Mouse (Mus musculus): ENCODE data around the gene Fbxo31. TPM values are rescaled to one million over a fixed set of nuclear protein-coding genes. Genes with fewer than 3 reads are reported as not detected.

The Fbxo31 gene
- polyA plus RNA-seq, 1 experiment: not detected

DNA sequence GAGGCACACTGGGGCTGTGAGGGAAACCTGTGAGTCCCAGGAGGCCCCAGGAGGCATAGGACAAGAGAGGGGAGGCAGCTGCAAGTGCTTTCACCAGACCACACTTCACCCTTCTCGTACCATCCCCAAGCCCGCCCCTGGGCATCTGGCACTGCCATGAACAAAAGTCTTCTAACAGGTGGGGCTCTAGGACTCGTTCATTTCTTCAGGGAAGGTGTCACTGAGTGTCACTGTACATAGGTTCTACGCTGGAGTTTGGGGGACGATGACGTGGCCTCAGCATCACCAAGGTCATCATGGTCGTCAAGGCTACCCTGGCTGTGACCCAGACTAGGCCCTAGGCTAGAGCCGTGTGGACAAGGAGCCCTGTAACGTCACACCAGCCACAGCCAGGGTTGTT lies 50.9 kb downstream of the Fbxo31 start:
- Histone ChIP-seq H3K27ac (ENCODE audit: insufficient read depth, low read depth, low read length) (no peak overlapping the region), H3K4me1 (ENCODE audit: control insufficient read depth, insufficient read depth, low read length) (no peaks in the 10 kb centered on the region), H3K4me3 (ENCODE audit: insufficient read depth, low read depth, low read length) (no peak overlapping the region)
- TF ChIP-seq POLR2A (IDR thresholded peaks at IDR 0.05; ENCODE audit: insufficient read depth, low read depth, low read length) (no peak), CTCF (IDR thresholded peaks at IDR 0.05; ENCODE audit: insufficient read depth, low read depth, low read length) (no peak)
- WGBS: 84% methylated on average over 9 of the region's 9 CpGs

DNA sequence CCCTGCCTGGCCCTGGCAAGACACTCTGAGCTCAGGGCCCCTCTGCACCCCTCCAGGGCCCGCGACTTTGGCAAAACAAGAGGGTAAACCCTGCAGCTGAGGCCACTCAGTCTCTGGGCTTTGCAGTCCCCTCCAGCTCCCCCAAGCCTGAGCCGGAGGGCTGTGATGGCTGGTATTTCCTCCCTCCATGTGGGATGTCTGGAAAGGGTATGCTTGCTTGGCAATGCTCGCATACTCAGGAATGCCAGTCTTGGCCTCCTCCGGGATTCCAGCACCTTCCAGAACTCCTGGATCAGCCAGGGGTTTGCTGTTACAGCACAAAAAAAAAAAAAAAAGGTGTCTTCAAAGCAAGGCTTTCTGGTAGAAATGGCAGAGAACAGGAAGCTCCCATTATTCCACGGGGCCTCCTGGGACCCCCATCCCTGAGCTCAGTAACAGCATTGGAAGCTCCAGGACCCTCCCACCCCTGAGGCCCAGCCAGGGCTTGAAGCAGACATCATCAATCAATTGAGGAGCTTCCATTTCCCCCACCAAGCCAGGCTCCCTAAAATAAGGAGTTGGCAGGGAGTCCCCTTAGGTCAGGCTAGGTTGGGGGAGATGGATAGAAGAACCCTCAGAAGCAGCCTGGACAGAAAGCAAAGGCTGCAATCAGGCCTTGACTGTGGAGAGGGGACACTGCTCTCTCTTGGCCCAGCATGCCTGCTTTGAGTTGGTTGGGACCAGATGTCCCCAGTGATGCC lies 51.6 kb downstream of the Fbxo31 start:
- H3K4me3 ChIP-seq (ENCODE audit: insufficient read depth, low read depth, low read length): no peak overlapping the region
- no peak overlapping the region for H3K27ac ChIP-seq (ENCODE audit: insufficient read depth, low read depth, low read length)
- 73% methylated on average over 6 of the region's 6 CpGs for WGBS
- H3K4me1 ChIP-seq (ENCODE audit: control insufficient read depth, insufficient read depth, low read length): no peaks in the 10 kb centered on the region
- TF ChIP-seq POLR2A (IDR thresholded peaks at IDR 0.05; ENCODE audit: insufficient read depth, low read depth, low read length) (no peak), CTCF (IDR thresholded peaks at IDR 0.05; ENCODE audit: insufficient read depth, low read depth, low read length) (no peak)

DNA sequence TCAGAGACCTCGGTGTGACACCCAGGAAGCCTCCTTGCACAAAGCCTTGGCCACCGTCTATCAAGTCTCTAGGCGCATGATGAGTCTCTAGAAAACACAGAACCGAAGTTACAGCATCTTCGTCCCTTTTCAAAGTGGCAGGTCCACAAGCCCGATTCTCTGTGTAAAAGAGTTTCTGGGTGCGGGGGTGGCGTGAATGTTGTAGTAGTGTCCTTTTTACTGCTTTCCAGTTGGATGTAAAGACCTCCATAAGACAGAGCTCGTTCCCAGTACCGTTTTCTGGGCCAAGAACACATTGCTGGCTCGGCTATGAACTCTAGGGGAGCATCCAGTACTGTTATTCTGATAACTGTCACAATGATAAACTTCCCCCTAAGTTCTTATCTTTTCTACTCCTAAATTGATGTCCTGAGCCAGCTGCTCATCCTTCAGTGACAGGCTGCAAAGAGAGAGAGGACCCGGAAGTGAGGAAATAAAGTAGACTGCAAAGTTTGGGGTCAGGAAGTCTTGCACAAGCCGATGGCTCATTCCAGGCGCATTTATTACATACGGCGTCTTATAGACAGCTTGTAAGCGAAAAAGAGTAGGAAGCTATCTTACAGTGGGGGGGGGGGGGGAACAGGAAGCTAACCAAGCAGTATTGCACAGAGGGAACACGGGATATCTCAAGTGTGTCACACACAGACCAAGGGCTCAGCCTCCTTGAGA lies 53.3 kb downstream of the Fbxo31 start:
- Histone ChIP-seq H3K4me1 (ENCODE audit: control insufficient read depth, insufficient read depth, low read length) (no peaks in the 10 kb centered on the region), H3K27ac (ENCODE audit: insufficient read depth, low read depth, low read length) (no peak overlapping the region), H3K4me3 (ENCODE audit: insufficient read depth, low read depth, low read length) (no peak overlapping the region)
- 86% methylated on average over 18 of the region's 18 CpGs for WGBS
- TF ChIP-seq CTCF (IDR thresholded peaks at IDR 0.05; ENCODE audit: insufficient read depth, low read depth, low read length) (no peak), POLR2A (IDR thresholded peaks at IDR 0.05; ENCODE audit: insufficient read depth, low read depth, low read length) (no peak)

- Histone ChIP-seq H3K4me3 (ENCODE audit: insufficient read depth, low read depth, low read length) (no peak overlapping the region), H3K27ac (ENCODE audit: insufficient read depth, low read depth, low read length) (no peak overlapping the region), H3K4me1 (ENCODE audit: control insufficient read depth, insufficient read depth, low read length) (no peaks in the 10 kb centered on the region)
- no peak for TF ChIP-seq POLR2A (IDR thresholded peaks at IDR 0.05; ENCODE audit: insufficient read depth, low read depth, low read length)
- peak; percentile 77 for TF ChIP-seq CTCF (IDR thresholded peaks at IDR 0.05; ENCODE audit: insufficient read depth, low read depth, low read length)
- WGBS: 3% methylated on average over 12 of the region's 12 CpGs
Observed at GRCm38 (mm10) chr8:121513429-121513828, 65.2 kb downstream of the Fbxo31 start.

- no peak overlapping the region for H3K4me3 ChIP-seq (ENCODE audit: insufficient read depth, low read depth, low read length)
- no peak overlapping the region for H3K27ac ChIP-seq (ENCODE audit: insufficient read depth, low read depth, low read length)
- 49% methylated on average over 9 of the region's 9 CpGs for WGBS
- no peak for TF ChIP-seq POLR2A (IDR thresholded peaks at IDR 0.05; ENCODE audit: insufficient read depth, low read depth, low read length)
- no peak for TF ChIP-seq CTCF (IDR thresholded peaks at IDR 0.05; ENCODE audit: insufficient read depth, low read depth, low read length)
- no peaks in the 10 kb centered on the region for H3K4me1 ChIP-seq (ENCODE audit: control insufficient read depth, insufficient read depth, low read length)
Observed at GRCm38 (mm10) chr8:121511751-121512150, 66.9 kb downstream of the Fbxo31 start.

Other genes with a start within 250 kb of the Fbxo31 start
- not detected in 2 replicates for gene 1700018B08Rik, start 34.5 kb downstream of the Fbxo31 start, polyA plus RNA-seq (2012; ENCODE audit: insufficient read depth, insufficient read length, low replicate concordance, missing spikeins)
- gene Map1lc3b, start 11.6 kb upstream of the Fbxo31 start, polyA plus RNA-seq (2012; ENCODE audit: insufficient read depth, insufficient read length, low replicate concordance, missing spikeins): not detected in 2 replicates
- not detected in 2 replicates for gene Zcchc14, start 74.1 kb upstream of the Fbxo31 start, polyA plus RNA-seq (2012; ENCODE audit: insufficient read depth, insufficient read length, low replicate concordance, missing spikeins)
- gene Jph3, start 150.8 kb upstream of the Fbxo31 start, polyA plus RNA-seq (2012; ENCODE audit: insufficient read depth, insufficient read length, low replicate concordance, missing spikeins): 104 TPM in 1 of 2 replicates, not detected in the other

All from olfactory bulb, adult 2 months (tissue).